Mouse (Mus musculus): ENCODE measurements around the gene Stab1.

GRCm38 (mm10) chr14:31170963-31171362 lies 2.5 kb upstream of the Stab1 start:
- TF ChIP-seq GATA1 (IDR thresholded peaks at IDR 0.05; ENCODE audit: borderline replicate concordance, low read length) (no peak), FLI1 (IDR thresholded peaks at IDR 0.05; ENCODE audit: low read length) (no peak)
